Mouse (Mus musculus) G1E (cell line): ENCODE data around the gene Majin. TPM values are rescaled to one million over a fixed set of nuclear protein-coding genes. Genes with fewer than 3 reads are reported as not detected.

Experiments
- ATAC-seq: 2 replicates; pipeline ENCODE4 v1.8.0; 2016; ENCODE audit warnings: mild to moderate bottlenecking; ENCODE audit not compliant: insufficient number of reproducible peaks, poor library complexity, low FRiP score, severe bottlenecking; ENCODE audit errors: extremely low read depth
- DNase-seq: peaks from one replicate; pipeline ENCODE4 v3.0.0; 2012; ENCODE audit warnings: low spot score
- H3K27me3 ChIP-seq: 2 replicates; pipeline ENCODE4 v1.6.1; 2012; ENCODE audit warnings: mild to moderate bottlenecking, low read length, inconsistent platforms; ENCODE audit not compliant: insufficient read depth
- H3K36me3 ChIP-seq: replicated peaks from 2 replicates; pipeline ENCODE3; 2012; ENCODE audit warnings: mild to moderate bottlenecking, inconsistent platforms
- H3K4me1 ChIP-seq: 2 replicates; pipeline ENCODE4 v1.6.1; 2012; ENCODE audit warnings: low read depth, low read length, inconsistent platforms, mixed read lengths; ENCODE audit not compliant: insufficient read depth
- H3K4me3 ChIP-seq: 2 replicates; pipeline ENCODE4 v1.5.1; 2012; ENCODE audit warnings: low read depth, mild to moderate bottlenecking, inconsistent platforms, low read length, moderate library complexity, mixed read lengths
- H3K9me3 ChIP-seq: replicated peaks from 2 replicates; pipeline ENCODE4 v1.6.1; 2012; ENCODE audit warnings: inconsistent platforms
- CTCF ChIP-seq: IDR thresholded peaks from 2 replicates; pipeline ENCODE4 v1.5.1; 2012; ENCODE audit warnings: low read depth, low read length, inconsistent platforms, mixed read lengths
- GATA1 ChIP-seq: IDR thresholded peaks from 2 replicates; pipeline ENCODE4 v1.6.1; 2012; ENCODE audit warnings: borderline replicate concordance, low read length, inconsistent platforms, mixed read lengths
- GATA2 ChIP-seq: IDR thresholded peaks from 2 replicates; pipeline ENCODE4 v1.6.1; 2012; ENCODE audit warnings: low read depth, low read length, inconsistent platforms, borderline replicate concordance
- POLR2AphosphoS5 ChIP-seq: IDR thresholded peaks from 2 replicates; pipeline ENCODE4 v1.6.1; 2012; ENCODE audit warnings: low read depth, low read length, inconsistent platforms; ENCODE audit not compliant: insufficient replicate concordance
- TAL1 ChIP-seq: conservative IDR thresholded peaks from 2 replicates; pipeline ENCODE4 v1.6.1; 2012; ENCODE audit warnings: low read depth, low read length, inconsistent platforms, mixed read lengths
- polyA plus RNA-seq: library from polyadenylated mRNA; stranded (reverse); fragments of >175 nt; gene quantifications from 2 replicates; pipeline ENCODE4 v1.2.3, GENCODE M21; 2012
- total RNA-seq, 2 experiments: library from RNA; stranded (forward) in 1 of 2; stranded (reverse) in 1 of 2; fragments of 200-1000 nt in 1 of 2; fragments of >200 nt in 1 of 2; fragmentation: Nextera tagmentation in 1 of 2; gene quantifications; 2 replicates each; pipeline ENCODE4 v1.2.3; 2014 to 2017

Gene Majin
- total and polyA plus RNA-seq, 3 experiments: 0.11 TPM; not detected in 2

GRCm38 (mm10) chr19:6155174-6155573 is 29.0 kb upstream of the Majin start:
- Histone ChIP-seq H3K36me3 (no peaks in the 10 kb centered on the region), H3K4me1 (peaks cover 5% of the 10 kb centered on the region), H3K9me3 (no peaks in the 10 kb centered on the region), H3K27me3 (peaks cover 53% of the 10 kb centered on the region), H3K4me3 (no peak overlapping the region)
- ATAC-seq: no peak
- DNase-seq: no peak
- TF ChIP-seq GATA1 (no peak), POLR2AphosphoS5 (no peak), CTCF (no peak), GATA2 (no peak), TAL1 (no peak)

DNA sequence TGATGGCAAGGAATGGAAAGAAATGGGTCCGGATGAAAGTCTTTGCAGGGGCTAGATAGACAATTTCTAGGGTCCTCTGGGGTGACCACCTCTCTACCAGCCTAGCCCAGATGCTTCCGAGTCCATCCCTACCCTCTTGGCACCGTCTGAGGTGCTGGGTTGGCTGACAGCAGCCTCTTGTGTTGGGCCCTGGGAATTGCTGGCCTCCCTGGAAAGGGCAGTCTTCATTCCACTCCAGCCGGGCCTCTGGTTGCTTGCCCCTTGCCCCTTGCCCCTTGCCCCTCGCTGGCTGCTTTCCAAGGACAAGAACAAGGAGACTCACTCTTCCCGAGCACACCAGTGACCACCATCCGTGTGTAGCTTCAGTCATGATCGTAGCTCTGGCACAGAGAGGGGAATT is 27.8 kb upstream of the Majin start:
- ATAC-seq: no peak
- no peak overlapping the region for H3K4me3 ChIP-seq
- TF ChIP-seq CTCF (no peak), GATA2 (no peak), POLR2AphosphoS5 (no peak), TAL1 (no peak), GATA1 (no peak)
- no peak for DNase-seq
- H3K4me1 ChIP-seq: peaks cover 5% of the 10 kb centered on the region
- peaks cover 51% of the 10 kb centered on the region for H3K27me3 ChIP-seq
- no peaks in the 10 kb centered on the region for H3K9me3 ChIP-seq
- H3K36me3 ChIP-seq: no peaks in the 10 kb centered on the region

DNA sequence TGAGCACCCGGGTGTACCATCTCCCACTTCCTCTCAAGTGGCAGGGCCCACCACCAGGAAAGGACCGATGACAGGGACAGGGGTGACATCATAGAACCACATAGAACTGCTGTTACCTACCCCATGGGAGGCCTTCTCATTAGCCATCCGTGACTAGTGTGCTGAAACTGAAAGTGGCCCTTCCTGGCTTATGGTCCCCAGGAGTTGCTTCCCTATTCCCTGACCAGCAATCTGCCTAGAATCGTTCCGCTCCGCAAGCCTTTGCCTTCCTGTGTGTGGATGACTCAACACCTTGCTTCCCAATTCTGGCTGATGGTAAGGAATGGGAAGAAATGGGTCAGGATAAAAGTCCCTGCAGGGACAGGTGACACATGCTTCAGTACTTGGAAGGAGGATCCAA is 27.0 kb upstream of the Majin start:
- no peak for DNase-seq
- Histone ChIP-seq H3K4me1 (peaks cover 5% of the 10 kb centered on the region), H3K4me3 (no peak overlapping the region), H3K36me3 (no peaks in the 10 kb centered on the region), H3K9me3 (no peaks in the 10 kb centered on the region), H3K27me3 (peaks cover 50% of the 10 kb centered on the region)
- TF ChIP-seq GATA2: no peak
- no peak for TF ChIP-seq GATA1
- no peak for TF ChIP-seq CTCF
- no peak for TF ChIP-seq POLR2AphosphoS5
- TF ChIP-seq TAL1: no peak
- ATAC-seq: no peak

GRCm38 (mm10) chr19:6163872-6164547 is 20.2 kb upstream of the Majin start:
- no peaks in the 10 kb centered on the region for H3K36me3 ChIP-seq
- TF ChIP-seq TAL1 (no peak), POLR2AphosphoS5 (no peak), GATA2 (no peak), GATA1 (no peak), CTCF (no peak)
- peaks cover 23% of the 10 kb centered on the region for H3K27me3 ChIP-seq
- no peak overlapping the region for H3K4me3 ChIP-seq
- ATAC-seq: no peak
- no peaks in the 10 kb centered on the region for H3K9me3 ChIP-seq
- no peak for DNase-seq
- H3K4me1 ChIP-seq: peaks cover 7% of the 10 kb centered on the region; the same call in 1 of the 2 replicates

DNA sequence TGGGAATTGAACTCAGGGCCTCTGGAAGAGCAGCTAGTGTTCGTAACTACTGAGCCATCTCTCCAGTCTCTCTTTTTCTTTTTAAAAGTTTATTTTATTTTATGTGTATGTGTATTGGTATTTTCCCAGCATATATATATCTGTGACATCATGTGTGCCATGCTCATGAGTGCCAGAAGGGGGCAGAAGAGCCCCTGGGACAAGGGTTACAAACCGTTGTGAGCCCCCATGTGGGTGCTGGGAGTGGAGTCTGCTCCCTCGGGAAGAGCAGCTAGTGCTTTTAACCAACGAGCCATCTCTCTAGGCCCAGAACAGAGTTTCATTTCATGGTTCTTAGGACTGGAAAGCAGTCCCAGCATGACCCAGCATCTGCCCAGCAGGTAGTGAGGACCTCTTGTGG is 17.4 kb upstream of the Majin start:
- H3K36me3 ChIP-seq: no peaks in the 10 kb centered on the region
- ATAC-seq: no peak
- H3K4me3 ChIP-seq: no peak overlapping the region
- peaks cover 23% of the 10 kb centered on the region for H3K27me3 ChIP-seq
- peaks cover 7% of the 10 kb centered on the region; the same call in 1 of the 2 replicates for H3K4me1 ChIP-seq
- no peaks in the 10 kb centered on the region for H3K9me3 ChIP-seq
- TF ChIP-seq CTCF (no peak), GATA1 (no peak), GATA2 (no peak), POLR2AphosphoS5 (no peak), TAL1 (no peak)
- DNase-seq: no peak

GRCm38 (mm10) chr19:6171215-6171614 is 13.0 kb upstream of the Majin start:
- Histone ChIP-seq H3K4me1 (no peaks in the 10 kb centered on the region), H3K9me3 (no peaks in the 10 kb centered on the region), H3K27me3 (peaks cover 15% of the 10 kb centered on the region), H3K36me3 (no peaks in the 10 kb centered on the region), H3K4me3 (no peak overlapping the region)
- no peak for TF ChIP-seq TAL1
- TF ChIP-seq GATA1: no peak
- ATAC-seq (no peak), DNase-seq (no peak)

GRCm38 (mm10) chr19:6174771-6175170 is 9.4 kb upstream of the Majin start:
- Histone ChIP-seq H3K9me3 (no peaks in the 10 kb centered on the region), H3K4me1 (no peaks in the 10 kb centered on the region), H3K36me3 (no peaks in the 10 kb centered on the region), H3K27me3 (peaks cover 13% of the 10 kb centered on the region), H3K4me3 (no peak overlapping the region)
- DNase-seq (no peak), ATAC-seq (no peak)
- TF ChIP-seq POLR2AphosphoS5: no peak
- TF ChIP-seq TAL1: no peak
- TF ChIP-seq GATA1: no peak
- no peak for TF ChIP-seq GATA2
- no peak for TF ChIP-seq CTCF
